Mouse (Mus musculus): ENCODE data around the gene Nfatc3.

Gene Nfatc3

DNA sequence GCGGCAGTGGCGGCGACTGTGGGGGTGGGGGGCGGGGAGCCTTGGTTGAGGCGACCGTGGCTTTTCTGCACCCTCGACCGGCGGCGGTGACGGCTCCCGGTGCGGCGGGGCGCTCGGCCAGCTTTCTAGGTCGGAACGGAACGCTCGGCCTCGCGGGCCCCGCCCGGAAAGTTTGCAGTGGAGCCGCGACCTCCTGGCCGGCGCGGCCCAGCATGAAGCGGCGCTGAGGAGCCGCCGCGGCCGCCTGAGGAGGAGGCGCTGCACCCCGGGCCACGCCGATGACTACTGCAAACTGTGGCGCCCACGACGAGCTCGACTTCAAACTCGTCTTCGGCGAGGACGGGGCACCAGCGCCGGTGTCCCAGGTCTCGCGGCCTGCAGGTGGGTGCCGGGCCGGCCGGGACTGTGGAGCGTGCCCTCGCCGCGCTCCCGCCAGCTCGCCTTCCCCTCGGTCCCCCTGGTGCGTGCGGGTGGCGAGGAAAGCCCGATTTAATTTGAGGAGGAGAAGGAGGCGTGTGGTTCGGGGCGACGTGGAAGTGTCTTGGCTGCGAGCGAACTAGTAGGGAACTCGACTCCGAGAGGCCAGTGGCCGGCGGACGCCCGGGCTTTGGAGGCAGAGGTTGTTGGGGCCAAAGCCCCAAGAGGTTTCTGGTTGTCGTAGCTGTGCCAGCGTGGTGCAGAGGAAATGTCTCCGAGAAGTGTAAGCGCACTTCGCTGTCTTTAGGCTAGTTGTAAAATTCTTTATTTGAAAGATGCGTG, 1.2 kb downstream of the Nfatc3 start:
- DNase-seq: no peak

DNA sequence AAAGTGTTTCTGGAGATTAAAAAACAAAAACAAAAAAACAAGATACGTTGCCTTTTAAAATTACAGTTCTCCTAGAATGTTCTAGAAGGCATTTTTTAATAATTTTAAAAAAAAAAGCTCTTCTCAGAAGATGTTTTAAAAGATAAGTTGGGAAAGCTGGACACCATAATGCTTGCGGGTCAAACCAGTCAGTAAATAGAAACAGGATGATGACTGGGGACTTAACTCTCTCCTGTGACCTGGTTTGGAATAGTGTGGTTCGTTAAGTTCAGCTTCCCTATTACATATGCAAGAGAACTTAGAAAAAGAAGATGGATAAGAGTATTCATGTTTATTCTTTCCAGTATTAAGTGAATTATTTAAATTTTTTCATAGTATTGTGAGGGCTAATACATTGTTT, 1.9 kb downstream of the Nfatc3 start:
- DNase-seq: no peak

DNA sequence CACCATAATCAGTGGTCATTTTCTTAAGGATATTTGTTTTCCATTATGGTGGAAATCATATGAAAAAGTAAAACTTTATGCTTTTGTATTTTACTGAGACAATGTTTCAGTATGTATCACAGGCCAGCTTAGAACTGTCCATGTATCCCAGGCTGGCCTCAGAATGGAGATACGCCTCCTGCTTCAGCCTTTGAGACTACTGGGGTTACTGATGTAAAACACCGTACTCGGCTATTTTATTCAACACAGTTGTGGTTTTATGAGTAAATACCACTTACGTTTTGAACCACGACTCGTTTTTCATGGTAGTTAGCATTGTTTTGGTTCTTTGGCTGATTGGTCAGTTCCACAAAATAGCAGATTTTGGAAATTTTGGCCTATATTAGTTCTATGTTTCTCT, 3.0 kb downstream of the Nfatc3 start:
- DNase-seq: no peak

DNA sequence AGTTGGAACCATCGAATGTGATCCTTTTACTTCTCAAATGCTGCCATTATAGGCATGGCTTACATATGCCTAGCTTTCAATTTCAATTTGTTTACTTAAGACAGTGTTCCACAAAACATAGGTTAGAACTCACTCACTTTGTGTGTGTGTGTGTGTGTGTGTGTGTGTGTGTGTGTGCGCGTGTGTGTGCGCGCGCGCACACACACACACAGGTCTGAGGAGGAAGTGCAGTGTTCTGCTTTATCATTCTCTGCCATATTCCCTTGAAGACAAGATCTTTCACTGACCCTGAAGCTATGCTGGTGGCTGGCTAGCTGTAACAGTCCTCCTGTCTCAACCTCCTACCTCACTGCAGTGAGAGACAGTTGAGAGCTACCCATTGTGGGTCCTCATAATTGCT, 4.4 kb downstream of the Nfatc3 start:
- DNase-seq: no peak

DNA sequence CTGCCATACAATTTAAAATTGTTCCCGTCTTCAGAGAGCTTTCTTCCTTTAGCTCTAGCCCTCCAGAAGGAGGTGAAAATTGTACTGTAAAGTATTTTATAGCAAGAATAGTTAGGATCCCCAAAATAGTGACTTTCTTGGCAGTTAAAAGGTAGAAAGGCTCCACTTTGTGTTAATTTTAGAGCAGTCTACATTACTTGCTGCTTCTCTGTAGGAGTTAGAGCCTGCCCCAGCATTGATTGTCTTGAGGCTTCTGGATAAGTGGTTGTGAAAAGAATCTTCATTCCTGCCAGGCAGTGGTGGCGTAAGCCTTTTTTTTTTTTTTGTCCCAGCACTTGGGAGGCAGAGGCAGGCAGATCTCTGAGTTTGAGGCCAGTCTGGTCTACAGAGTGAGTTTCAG, 8.1 kb downstream of the Nfatc3 start:
- no peak for DNase-seq

DNA sequence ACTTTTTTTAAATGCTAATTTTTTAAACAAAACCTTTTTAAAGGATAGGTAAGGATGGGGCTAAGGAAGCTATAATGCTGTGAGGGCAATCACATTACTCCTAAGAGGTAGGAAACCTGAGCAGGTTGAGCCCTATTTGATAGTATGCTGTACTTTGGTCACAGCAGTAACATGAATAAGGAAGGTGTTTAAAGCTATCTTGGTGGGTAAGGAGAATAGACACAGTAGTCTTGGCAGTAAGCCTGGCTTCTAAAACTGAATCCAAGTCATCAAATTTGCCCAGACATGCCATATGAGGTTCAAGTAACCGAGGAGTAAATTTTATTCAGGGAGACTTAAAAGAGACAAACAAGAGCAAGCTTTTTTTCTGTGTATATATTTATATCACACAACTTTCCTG, 10.9 kb downstream of the Nfatc3 start:
- DNase-seq: no peak

DNA sequence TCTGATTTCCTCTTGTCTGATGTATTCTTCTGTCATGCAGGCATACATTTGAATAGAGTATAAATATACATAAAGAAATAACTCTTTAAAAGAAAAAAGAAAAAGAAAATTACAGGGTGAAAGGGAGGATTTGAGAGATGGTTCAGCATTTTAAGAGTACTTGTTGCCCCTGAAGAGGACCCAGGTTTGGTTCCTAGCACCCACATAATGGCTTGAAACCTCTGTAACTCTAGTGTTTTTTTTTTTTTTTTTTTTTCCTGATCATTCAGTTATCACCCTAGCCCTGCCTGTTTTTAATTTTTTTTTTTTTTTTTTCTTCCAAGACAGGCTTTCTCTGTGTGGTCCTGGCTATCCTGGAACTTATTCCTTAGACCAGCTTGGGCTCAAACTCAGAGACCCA, 13.5 kb downstream of the Nfatc3 start:
- DNase-seq: no peak

DNA sequence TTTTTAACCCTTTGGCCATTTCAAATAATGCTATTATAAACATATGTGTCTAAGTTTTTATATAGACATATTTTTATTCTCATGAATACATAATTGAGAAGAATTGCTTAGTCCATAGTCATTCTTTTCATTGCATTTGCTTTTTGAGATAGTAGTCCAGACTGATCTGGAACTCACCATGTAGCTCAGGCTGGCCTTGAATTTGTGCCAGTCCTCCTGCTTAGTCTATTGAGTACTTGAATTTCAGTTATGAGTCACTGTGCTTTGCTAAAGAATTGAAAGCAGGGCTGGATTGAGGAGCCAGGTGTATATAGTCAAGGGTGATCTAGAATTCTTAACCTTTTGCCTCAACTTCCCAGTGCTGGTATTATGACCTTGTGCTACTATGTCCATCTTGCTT, 15.6 kb downstream of the Nfatc3 start:
- DNase-seq: no peak

DNA sequence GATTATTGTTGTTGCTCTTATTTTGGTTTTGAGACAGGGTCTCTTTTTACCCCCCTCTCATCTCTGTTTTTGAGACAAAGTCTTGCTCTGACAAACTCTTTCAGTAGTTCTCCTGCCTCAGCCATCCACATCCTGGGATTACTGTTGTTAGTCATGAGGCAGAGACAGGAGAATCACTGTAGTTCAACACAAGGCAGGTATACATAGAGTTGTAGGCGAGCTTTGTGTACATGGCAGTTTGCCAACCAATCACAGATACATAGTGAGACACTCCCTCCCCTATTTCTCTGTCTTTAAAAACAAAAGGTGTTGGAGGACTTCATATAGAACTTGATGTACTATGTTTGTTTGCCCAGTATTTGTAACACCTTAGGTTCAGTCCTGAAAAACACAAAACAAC, 16.0 kb downstream of the Nfatc3 start:
- DNase-seq: no peak

DNA sequence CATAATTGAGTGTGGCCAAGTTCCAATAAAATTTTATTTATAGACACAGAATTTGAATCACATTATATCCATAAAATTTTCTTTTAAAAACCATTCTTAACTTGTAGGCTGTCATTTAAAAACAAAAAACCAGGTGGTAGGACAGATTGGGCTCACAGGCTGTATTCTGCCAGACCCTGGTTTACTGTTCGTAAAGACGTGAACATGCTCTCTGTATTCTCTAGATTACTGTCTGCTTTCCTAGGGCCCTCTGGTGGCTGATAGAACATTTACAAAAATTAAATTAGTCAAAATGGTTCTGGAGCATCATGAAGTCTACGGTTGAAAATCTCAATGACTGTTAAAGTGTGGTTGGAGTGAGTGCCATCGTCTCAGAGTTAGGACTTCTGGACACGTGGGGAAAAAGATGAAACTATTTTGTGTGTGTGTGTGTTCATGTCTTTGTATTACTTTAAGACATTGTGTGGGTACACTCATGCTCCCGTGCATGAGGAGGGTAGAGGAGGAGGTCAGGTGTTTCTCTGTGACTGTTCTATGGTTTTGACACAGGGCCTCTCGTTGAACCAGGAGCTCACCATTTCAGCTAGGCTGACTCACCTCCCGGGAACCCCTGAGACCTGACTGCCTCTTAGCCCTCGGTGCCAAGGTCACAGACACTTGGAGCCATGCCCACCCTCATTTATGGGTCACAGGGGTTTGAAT, 16.7 kb downstream of the Nfatc3 start:
- DNase-seq: peak; percentile 27

DNA sequence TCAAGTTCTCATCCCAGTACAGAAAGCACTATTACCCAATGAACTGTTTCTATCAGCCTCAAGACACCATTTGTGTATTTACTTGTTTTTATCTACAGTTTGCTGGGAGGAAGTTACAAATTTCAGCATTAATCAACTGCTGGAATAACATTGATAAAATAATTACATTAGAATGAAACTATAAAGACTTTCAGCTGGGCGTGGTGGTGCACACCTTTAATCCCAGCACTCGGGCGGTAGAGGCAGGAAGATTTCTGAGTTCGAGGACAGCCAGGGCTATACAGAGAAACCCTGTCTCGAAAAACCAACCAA, 17.2 kb downstream of the Nfatc3 start:
- DNase-seq: no peak

DNA sequence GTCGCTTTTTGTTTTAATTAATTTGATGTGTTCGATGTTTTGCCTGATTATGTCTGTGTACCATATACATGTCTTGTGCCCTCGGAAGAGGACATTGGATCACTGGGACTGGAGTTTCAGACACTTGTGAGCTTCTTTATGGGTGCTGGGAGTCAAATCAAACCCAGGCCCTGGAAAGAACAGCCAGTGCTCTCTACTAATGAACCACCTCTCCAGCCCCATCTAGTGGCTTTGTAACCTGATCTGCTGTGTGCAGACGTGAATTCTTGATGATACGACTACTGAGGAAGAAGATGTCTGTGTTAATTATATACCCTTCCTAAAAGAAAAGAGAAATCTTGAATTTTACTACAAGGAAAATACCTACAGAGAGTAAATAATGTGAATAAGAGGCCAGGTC, 18.0 kb downstream of the Nfatc3 start:
- no peak for DNase-seq

DNA sequence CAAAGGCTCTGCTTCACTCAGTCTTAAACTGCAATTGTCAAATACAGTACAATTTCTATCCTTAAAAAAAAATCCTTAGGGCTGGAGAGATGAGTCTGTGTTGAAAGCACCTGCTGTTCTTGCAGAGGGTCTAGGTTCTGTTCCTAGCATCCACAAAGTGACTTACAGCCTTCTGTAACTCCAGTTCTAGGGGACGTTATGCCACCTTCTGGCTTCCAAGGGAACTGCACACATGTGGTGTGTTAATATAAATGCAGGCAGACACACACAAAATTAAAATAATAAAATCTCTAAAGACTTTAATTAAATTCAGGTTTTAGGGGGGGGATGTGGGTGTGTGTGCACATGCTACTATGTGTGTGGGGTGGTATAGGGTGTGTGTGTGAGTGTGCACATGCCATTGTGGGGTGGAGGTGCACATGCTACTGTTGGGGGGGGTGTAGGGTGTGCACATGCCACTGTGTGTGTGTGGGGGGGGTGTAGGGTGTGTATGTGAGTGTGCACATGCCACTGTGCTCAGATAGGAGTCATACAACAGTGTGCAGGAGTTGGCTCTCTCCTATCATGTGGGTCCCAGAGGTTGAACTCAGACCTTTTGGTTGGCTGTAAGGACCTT, 18.9 kb downstream of the Nfatc3 start:
- no peak for DNase-seq

DNA sequence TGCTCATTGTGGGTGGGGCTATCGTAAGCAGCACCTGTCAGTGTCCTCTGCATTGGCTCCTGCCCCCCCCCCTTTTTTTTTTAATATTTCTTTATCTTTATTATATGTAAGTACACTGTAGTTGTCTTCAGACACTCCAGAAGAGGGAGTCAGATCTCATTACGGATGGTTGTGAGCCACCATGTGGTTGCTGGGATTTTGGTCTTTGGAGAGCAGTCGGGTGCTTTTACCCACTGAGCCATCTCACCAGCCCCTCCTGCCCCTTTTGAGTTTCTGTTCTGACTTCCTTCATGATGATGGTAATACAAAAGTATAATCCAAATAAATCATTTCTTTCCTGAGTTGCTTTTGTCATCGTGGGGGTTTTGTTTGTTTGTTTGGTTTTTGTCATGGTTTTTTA, 43.7 kb downstream of the Nfatc3 start:
- no peak for DNase-seq

DNA sequence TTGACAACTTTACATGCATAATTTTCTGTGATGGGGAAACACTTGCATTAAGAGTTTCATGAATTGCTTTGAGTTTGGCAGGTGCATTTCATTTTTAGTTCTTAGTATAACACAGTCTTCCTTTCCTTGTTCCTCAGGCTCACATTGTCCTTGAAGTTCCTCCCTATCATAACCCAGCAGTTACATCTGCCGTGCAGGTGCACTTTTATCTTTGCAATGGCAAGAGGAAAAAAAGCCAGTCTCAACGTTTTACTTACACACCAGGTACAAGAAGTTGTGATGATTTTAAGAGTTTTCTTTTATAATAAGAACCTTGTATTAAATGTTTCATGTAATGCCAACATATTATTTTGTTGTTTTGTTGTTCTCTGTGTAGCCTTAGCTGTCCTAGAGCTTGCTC, 45.2 kb downstream of the Nfatc3 start:
- no peak for DNase-seq

DNA sequence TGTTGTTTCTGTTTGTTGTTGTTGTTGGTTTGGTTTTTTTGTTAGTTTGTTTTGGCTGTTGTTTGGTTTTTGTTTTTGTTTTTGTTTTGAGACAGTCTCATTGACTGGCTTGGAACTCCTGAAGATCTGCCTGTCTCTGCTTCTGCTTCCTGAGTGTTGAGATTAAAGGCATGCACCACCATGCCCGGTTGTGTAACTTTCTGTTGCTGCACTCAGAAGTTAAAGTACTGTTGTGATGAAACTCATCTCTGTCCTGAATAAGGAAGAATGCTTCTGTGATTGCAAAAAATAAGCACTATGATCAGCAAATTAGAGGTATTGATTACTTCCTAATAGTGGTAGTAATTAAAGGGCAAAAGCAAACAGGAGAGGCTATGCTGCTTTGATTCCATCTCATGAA, 47.6 kb downstream of the Nfatc3 start:
- no peak for DNase-seq

DNA sequence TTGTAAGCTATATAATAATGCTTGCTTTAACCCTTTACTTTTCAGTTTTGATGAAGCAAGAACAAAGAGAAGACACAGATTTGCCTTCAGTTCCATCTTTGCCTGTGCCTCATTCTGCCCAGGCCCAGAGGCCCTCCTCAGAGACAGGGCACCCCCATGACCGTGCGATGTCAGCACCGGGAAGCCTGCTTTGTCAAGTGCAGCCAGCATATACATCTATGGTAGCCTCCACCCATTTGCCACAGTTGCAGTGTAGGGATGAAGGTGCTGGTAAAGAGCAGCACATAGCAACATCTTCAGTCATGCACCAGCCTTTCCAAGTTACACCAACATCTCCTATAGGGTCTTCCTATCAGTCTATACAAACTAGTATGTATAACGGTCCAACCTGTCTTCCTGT, 49.4 kb downstream of the Nfatc3 start:
- no peak for DNase-seq

DNA sequence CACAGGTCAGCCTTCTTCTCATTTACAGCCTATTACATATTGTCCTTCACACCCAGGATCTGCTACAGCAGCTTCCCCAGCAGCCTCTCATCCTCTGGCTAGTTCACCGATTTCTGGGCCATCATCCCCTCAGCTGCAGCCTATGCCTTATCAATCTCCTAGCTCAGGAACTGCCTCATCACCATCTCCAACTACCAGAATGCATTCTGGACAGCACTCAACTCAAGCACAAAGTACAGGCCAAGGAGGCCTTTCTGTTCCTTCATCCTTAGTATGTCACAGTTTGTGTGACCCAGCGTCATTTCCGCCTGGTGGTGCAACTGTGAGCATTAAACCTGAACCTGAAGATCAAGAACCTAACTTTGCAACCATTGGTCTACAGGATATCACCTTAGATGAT, 50.1 kb downstream of the Nfatc3 start:
- no peak for DNase-seq

DNA sequence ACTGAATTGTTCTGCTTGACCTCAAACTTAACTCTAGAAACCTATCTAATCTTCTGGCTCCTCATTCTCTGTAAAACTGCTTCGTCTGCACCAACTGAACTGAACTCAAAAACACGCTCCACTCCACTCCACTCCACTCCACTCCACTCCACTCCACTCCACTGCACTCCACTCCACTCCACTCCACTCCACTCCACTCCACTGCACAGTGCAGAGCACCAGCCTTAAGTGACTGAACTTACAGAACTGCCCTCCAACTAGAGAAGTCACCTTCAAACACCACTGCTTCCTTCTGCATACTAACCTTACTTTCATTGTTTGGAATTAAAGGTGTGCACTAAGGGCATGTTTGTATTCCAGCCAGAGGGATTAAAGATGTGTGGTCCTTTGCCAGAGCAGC, 53.4 kb downstream of the Nfatc3 start:
- DNase-seq: no peak

DNA sequence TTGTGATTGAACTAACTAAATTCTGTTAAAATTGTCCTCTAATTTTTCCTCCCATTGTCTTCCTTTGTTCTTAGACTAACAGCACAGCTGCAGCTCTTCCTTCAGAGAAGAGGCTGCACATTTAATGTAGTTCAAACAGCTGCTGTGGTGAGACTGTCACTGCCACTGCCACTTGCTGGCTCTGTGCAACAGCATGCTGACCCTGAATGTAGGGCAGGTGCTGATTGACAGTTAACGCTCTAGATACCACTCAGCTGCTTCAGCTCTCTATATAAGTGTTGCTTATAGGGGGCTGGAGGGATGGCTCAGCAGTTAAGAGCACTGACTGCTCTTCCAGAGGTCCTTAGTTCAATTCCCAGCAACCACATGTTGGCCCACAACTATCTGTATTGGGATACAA, 53.9 kb downstream of the Nfatc3 start:
- no peak for DNase-seq

DNA sequence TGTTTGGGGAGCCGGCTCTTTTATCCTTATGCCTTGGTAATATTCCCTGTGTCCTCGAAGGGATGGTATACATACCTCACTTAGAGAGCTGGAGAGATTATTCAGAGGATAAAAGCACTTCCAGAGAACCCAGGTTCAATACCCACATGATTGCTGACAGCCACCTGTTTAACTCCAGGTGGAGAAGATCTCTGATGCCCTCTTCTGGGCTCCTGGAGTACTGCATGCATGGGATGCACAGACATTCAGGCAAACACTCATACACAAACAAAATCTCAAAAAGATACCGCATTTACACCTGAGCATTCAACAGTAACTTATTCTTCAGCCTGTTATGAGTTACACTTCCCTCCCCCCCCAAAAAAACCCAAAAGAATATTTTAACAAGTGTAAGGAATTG, 57.3 kb downstream of the Nfatc3 start:
- no peak for DNase-seq

DNA sequence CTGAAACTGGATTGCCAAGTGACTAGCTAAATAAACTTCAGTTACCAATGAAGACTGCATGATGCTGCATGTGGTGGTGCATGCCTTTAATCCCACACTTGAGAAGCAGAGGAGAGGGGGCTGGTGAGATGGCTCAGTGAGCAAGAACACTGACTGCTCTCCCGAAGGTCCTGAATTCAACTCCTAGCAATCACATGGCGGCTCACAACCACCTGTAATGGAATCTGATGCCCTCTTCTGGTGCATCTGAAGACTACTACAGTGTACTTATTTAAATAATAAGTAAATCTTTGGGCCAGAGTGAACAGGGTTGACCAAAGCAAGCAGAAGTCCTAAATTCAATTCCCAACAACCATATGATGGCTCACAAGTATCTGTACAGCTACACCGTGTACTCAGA, 64.8 kb downstream of the Nfatc3 start:
- DNase-seq: no peak

DNA sequence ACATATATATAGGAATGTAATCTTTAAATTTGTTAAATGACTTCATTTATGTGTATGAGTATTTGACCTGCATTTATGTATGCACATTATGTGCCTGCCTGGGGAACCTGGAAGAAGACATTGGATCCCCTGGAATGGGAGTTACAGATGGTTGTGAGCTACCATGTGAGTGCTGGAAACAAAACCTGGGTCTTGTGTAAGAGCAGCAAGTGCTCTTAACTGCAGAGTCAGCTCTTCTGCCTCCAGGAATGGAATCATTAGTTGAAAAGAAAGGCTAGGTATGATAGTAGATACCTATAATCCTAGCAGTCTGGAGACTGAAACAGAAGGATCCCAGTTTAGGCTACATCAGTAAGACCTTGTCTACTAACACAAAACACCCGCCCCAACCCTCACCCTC, 67.4 kb downstream of the Nfatc3 start:
- DNase-seq: no peak

DNA sequence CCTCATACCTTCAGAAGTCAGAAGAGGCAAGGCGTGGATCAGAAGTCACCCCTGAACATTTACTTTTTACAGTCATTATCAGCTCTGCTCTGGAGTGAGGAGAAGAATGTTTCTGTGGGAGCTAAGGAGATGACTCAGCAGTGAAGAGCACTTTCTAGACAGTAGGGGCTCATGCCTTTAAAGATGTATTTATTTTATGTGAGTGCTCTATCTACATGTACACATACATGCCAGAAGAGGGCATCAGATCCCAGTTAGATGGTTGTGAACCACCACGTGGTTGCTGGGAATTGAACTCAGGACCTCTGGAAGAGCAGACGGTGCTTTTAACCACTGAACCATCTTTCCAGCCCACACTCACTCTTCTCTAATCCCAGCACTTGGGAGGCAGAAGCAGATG, 68.4 kb downstream of the Nfatc3 start:
- DNase-seq: no peak
